ENCODE assay signal across 10 mouse cellular contexts in genomic region chr15:25679081-25679480, GRCm38 (mm10). TPM values are rescaled to one million over a fixed set of nuclear protein-coding genes. Genes with fewer than 3 reads are reported as not detected.
A peak's percentile ranks its signal among the peaks of the same experiment; 100 is the strongest.
DNase-seq lines count a peak whose midpoint lies in the region; ATAC-seq and TF ChIP-seq lines count a peak whose summit lies in the region.
"Had no signal": no experiment of that assay in that cellular context is flagged by ENCODE, and none has a peak within 500 bp of the region (broad histone marks: within the 10 kb centered on the region; RNA-seq: fewer than 3 reads in every experiment).

No protein-coding gene starts in this region.

- H3K9me3 ChIP-seq in embryonic facial prominence, embryonic 14.5 days (ENCODE audit: control insufficient read depth, low read length) = no peaks in the 10 kb centered on the region

- H3K27me3 ChIP-seq in embryonic facial prominence, embryonic 14.5 days (replicated peaks; ENCODE audit: control insufficient read depth, insufficient read depth, low read length) = no peaks in the 10 kb centered on the region
- no peaks in the 10 kb centered on the region for H3K27me3 ChIP-seq in myocyte (ENCODE audit: control insufficient read depth, insufficient read depth, insufficient read length)

- peaks cover 61% of the 10 kb centered on the region for H3K4me1 ChIP-seq in embryonic facial prominence, embryonic 14.5 days (ENCODE audit: control insufficient read depth, insufficient read depth, low read length)

- no peak overlapping the region for H3K9ac ChIP-seq in embryonic facial prominence, embryonic 14.5 days (ENCODE audit: low read depth, low read length)

- H3K36me3 ChIP-seq in embryonic facial prominence, embryonic 14.5 days (ENCODE audit: control insufficient read depth, insufficient read depth, low read length) = no peaks in the 10 kb centered on the region
- peaks cover 12% of the 10 kb centered on the region for H3K36me3 ChIP-seq in myocyte (ENCODE audit: control insufficient read depth, insufficient read depth)

- peaks cover 100% of the 10 kb centered on the region for H3K79me2 ChIP-seq in myocyte (ENCODE audit: control insufficient read depth, insufficient read depth)

- intact Hi-C loops in left cerebral cortex, postnatal 4 days (cut with DNase I) = no loop called here
- intact Hi-C loops in left cerebral cortex, postnatal 36 days (cut with DNase I) = no loop called here

- 23% methylated on average over 3 of the region's 3 CpGs for WGBS in embryonic facial prominence, embryonic 14.5 days

- peak; percentile 27; the same call in 1 of the 2 replicates for ATAC-seq in embryonic facial prominence, embryonic 14.5 days (ENCODE audit: low read depth)
- ATAC-seq in erythroblast, adult 5-6 weeks (replicated peaks; ENCODE audit: low FRiP score, poor library complexity, severe bottlenecking) = no peak
- no peak for ATAC-seq in megakaryocyte, adult 5-6 weeks (ENCODE audit: poor library complexity, severe bottlenecking)

- peak; percentile 41 for DNase-seq in embryo, embryonic 10 days (ENCODE audit: low spot score)
- DNase-seq in embryo, embryonic 9.5 days (ENCODE audit: extremely low spot score) = no peak
- peak; percentile 68 for DNase-seq in left cerebral cortex, postnatal 4 days
- no peak for DNase-seq in left cerebral cortex, postnatal 36 days (ENCODE audit: low spot score in 2 of 2)
- peak; percentile 79 for DNase-seq in embryonic facial prominence, embryonic 14.5 days (ENCODE audit: low spot score)
- DNase-seq: B cell, adult 2 months had no signal

- TF ChIP-seq POLR2A in myocyte (IDR thresholded peaks at IDR 0.05; ENCODE audit: insufficient read length, low read depth) = no peak

- no peak overlapping the region for H3ac ChIP-seq in myocyte (ENCODE audit: control insufficient read depth, insufficient read length)

- no peak overlapping the region for H3K27ac ChIP-seq in embryonic facial prominence, embryonic 14.5 days (replicated peaks; ENCODE audit: low read depth, low read length)
- H3K27ac ChIP-seq: kidney, postnatal 0 days had no signal

- H3K4me2 ChIP-seq in embryonic facial prominence, embryonic 14.5 days (ENCODE audit: low read depth, low read length) = no peak overlapping the region
- H3K4me2 ChIP-seq in myocyte (ENCODE audit: low read depth) = no peak overlapping the region

- no peak overlapping the region for H3K4me3 ChIP-seq in embryonic facial prominence, embryonic 14.5 days (ENCODE audit: low read depth, low read length)
- H3K4me3 ChIP-seq in myocyte = no peak overlapping the region

TF ChIP-seq in myocyte, 11 proteins besides CTCF, POLR2A, EP300 and RAD21:
- TF ChIP-seq TCF12 (IDR thresholded peaks at IDR 0.05; ENCODE audit: insufficient read depth, poor library complexity, severe bottlenecking) = no peak
- no peak for TF ChIP-seq REST (IDR thresholded peaks at IDR 0.05; ENCODE audit: insufficient read depth, insufficient read length)
- TF ChIP-seq MYOD1 (IDR thresholded peaks at IDR 0.05; ENCODE audit: control insufficient read depth in 1 of 3, insufficient read length in 2 of 3, low read depth in 2 of 3) = peak; percentile 33 to 45 (median 37)
- TF ChIP-seq USF1 (IDR thresholded peaks at IDR 0.05; ENCODE audit: low read depth) = no peak

RNA-seq across cellular contexts. Expression of gene Myo10, which starts 56.8 kb away (rescaled TPM):
- 10 to 100 TPM; 40.6 to 45.5 TPM for total RNA-seq in left cerebral cortex, postnatal 4 days (2021)
- 10 to 100 TPM; 41.7 to 47.6 TPM for total RNA-seq in left cerebral cortex, postnatal 36 days (2021)
- polyA plus RNA-seq in embryonic facial prominence, embryonic 14.5 days (2014; fragmentation: Nextera tagmentation; extraction: Ambion mirVana) = 35.0 and 41.8 TPM in 2 replicates
- polyA plus RNA-seq in myocyte (2012; fragmentation: generic; extraction: Trizol) = 71.4 TPM
- total RNA-seq in erythroblast, adult 5-6 weeks (2015; ENCODE audit: low replicate concordance) = 1.7 and 2.1 TPM in 2 replicates
- total RNA-seq in erythroblast, adult 5-6 weeks (2017; ENCODE audit: low replicate concordance) = 5.9 and 6.0 TPM in 2 replicates
- total RNA-seq in megakaryocyte, adult 5-6 weeks (2015) = 0.91 and 0.93 TPM in 2 replicates
- total RNA-seq in megakaryocyte, adult 5-6 weeks (2017) = 1.1 and 1.2 TPM in 2 replicates

Comparison
In these comparisons a context has a peak if more than half of its experiments do, and no peak if none do; other contexts are left out.
1. DNase-seq: peak in embryo, embryonic 10 days (single experiment), left cerebral cortex, postnatal 4 days (single experiment) and embryonic facial prominence, embryonic 14.5 days (single experiment); none in embryo, embryonic 9.5 days (single experiment) and left cerebral cortex, postnatal 36 days (0 of 2).
2. RNA of gene Myo10, which starts 56.8 kb away (total RNA-seq): 41.7 to 47.6 TPM in left cerebral cortex, postnatal 36 days and 40.6 to 45.5 TPM in left cerebral cortex, postnatal 4 days; 1.7 to 6.0 TPM in erythroblast, adult 5-6 weeks and 0.91 to 1.2 TPM in megakaryocyte, adult 5-6 weeks; every median in the first group is over 4 times any median in the second.